Mouse (Mus musculus) megakaryocyte, embryonic 14.5 days (primary cell): Measurements from ENCODE around the gene Rpl6. TPM values are rescaled to one million over a fixed set of nuclear protein-coding genes. Genes with fewer than 3 reads are reported as not detected.

Experiments
- H3K27me3 ChIP-seq: replicated peaks from 2 replicates; pipeline ENCODE3; 2012; ENCODE audit warnings: inconsistent platforms
- H3K36me3 ChIP-seq: replicated peaks from 2 replicates; pipeline ENCODE3; 2012; ENCODE audit warnings: low read length, inconsistent platforms, mixed read lengths
- H3K4me1 ChIP-seq: 2 replicates; pipeline ENCODE4 v1.6.1; 2012; ENCODE audit warnings: inconsistent platforms
- H3K4me3 ChIP-seq: replicated peaks from 2 replicates; pipeline ENCODE3; 2012; ENCODE audit warnings: moderate library complexity, mild to moderate bottlenecking, inconsistent platforms
- H3K9me3 ChIP-seq: 2 replicates; pipeline ENCODE4 v1.6.1; 2012; ENCODE audit warnings: inconsistent platforms
- FLI1 ChIP-seq: IDR thresholded peaks from 2 replicates; pipeline ENCODE4 v1.6.1; 2012; ENCODE audit warnings: low read length, inconsistent platforms, mixed read lengths
- GATA1 ChIP-seq: IDR thresholded peaks from 3 replicates; pipeline ENCODE4 v1.6.1; 2012; ENCODE audit warnings: mixed read lengths, low read length, inconsistent platforms, borderline replicate concordance
- polyA plus RNA-seq: library from polyadenylated mRNA; stranded (reverse); fragments of >175 nt; gene quantifications from 2 replicates; pipeline ENCODE4 v1.2.3, GENCODE M21; 2012; ENCODE audit warnings: low replicate concordance; ENCODE audit not compliant: insufficient read depth

The Rpl6 gene
- polyA plus RNA-seq, result 95.5 and 547 TPM in 2 replicates

DNA sequence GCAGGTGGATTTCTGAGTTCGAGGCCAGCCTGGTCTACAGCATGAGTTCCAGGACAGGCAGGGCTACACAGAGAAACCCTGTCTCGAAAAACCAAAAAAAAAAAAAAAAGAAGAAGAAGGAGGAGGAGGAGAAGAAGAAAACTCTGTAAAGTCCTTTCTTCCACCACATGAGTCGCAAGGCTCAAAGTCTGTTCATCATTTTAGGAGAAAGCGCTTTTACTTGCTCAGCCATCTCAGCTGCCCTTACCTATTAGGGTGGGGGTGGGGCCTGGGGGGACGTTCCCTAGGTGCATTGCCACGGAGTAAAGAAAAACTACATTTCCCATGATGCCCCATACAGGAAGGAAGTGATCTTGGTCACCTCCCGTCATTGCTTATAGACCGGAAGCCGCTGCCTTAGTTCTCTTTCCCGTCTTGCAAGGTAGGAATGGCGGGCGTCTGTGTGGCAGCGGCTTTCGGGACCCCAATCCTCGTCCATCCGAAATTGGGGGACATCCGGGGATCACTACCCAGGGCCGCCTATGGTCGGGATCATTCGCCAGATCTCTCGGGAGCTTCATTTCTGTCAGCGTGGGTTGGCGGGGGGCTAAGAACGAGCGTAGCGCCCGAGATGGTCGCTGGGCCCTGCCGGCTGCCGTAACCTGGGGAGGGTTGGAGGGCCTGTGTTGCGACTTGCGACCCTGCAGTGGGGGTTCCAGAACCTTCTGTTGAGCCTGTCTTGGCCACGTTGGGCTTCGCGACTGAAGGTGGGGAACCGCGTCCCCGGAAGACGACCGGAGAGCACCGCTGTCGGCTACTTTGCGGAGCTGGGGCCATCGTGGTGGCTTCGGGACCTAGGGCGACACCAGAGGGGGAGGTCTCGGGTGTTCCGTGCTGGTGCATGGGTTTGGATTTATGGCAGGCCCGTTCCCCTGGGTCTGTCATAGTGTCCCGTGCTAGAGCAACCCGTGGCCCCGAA, at the start of gene Rpl6:
Gene Rpl6 (plus strand): TSS at position 350 of the 958 bp plus-strand sequence.
- peaks cover 77% of the 10 kb centered on the region for H3K4me1 ChIP-seq
- TF ChIP-seq FLI1 (peak; percentile 90), GATA1 (no peak)
- no peaks in the 10 kb centered on the region for H3K27me3 ChIP-seq
- H3K4me3 ChIP-seq, result peak within 1 kb of the TSS; percentile 97
- H3K9me3 ChIP-seq, result no peaks in the 10 kb centered on the region
- peaks cover 40% of the 10 kb centered on the region for H3K36me3 ChIP-seq

DNA sequence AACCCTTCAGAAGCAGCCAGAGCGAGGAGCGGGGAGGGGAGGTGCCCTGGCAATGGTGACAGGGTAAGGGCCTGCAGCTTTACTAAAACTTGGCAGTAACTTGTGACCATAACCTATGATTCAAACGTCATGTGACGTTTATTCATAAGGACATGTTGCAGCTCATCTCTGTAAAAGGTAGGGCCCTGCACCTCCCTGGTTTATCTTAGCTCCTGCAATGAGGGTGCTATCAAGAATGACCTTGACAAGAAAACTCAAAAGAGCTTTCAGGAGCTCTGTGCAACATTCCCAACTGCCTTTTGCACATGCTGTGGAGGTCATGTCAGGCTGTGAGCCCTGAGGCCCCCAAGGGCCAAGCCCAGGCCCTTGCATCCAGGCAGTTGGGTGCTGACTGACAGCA, 48.2 kb upstream of the Rpl6 start:
- Histone ChIP-seq H3K9me3 (no peaks in the 10 kb centered on the region), H3K4me1 (peaks cover 100% of the 10 kb centered on the region), H3K4me3 (no peak overlapping the region), H3K36me3 (peaks cover 99% of the 10 kb centered on the region), H3K27me3 (no peaks in the 10 kb centered on the region)
- TF ChIP-seq GATA1, result no peak
- no peak for TF ChIP-seq FLI1

DNA sequence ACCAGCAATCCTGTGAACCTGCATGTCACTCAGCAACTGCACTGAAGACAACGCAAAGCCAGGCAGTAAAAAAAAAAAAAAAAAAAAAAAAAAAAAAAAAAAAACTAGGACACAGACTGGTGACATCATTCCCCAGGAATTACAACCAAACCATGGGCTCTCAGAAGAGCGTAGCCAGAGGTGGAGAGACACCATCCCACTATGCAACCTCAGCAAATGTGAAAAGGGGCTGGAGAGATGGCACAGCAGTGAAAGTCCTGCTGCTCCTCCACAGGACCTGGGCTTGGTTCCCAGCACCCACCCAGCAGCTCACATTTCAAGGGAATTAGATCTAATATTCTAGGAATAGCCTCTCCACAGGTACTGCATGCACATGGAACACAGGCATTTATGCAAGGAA, 47.3 kb upstream of the Rpl6 start:
- no peaks in the 10 kb centered on the region for H3K27me3 ChIP-seq
- TF ChIP-seq GATA1 (no peak), FLI1 (no peak)
- H3K4me1 ChIP-seq, result peaks cover 99% of the 10 kb centered on the region
- H3K36me3 ChIP-seq, result peaks cover 99% of the 10 kb centered on the region
- H3K9me3 ChIP-seq, result no peaks in the 10 kb centered on the region
- H3K4me3 ChIP-seq, result no peak overlapping the region

DNA sequence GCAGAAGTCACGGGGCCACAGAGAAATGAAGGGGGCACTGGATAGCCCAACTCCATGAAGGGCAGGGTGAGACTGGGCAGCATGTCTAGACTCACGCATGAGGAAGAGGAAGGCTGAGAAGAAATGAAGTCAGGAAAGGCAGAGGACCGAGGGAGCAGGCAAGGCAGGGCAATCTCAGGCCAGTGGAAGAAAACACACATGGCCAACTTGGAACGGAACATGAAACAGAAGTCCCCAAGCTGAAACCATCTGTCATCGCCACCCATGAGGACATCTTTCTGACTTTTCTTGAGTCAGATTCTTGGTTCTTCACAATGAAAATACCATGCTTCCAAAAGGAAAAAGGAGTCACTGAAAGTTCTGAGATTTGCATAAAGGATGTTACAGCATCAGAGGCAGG, 46.8 kb upstream of the Rpl6 start:
- Histone ChIP-seq H3K9me3 (no peaks in the 10 kb centered on the region), H3K36me3 (peaks cover 99% of the 10 kb centered on the region), H3K27me3 (no peaks in the 10 kb centered on the region), H3K4me1 (peaks cover 98% of the 10 kb centered on the region), H3K4me3 (no peak overlapping the region)
- no peak for TF ChIP-seq GATA1

DNA sequence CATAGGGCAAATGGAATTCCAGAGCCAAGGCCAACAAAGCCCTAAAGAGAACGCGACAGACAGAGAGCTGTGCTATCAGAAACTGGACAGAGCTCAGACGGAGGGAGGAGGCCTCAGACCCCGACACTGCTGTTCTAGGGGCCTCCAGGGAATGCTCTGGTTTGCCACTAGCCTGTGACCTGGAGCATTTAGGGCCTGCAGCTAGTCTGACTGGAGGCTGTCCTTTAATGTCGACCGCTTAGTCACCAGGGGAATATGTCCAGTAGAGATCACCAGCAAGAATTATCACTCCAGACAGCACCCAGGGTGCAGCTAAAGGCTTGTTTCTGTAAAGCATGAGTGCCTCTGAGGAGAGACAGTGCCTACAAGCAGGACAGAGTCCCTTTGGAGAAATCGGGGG, 45.3 kb upstream of the Rpl6 start:
- no peaks in the 10 kb centered on the region for H3K27me3 ChIP-seq
- peaks cover 97% of the 10 kb centered on the region for H3K4me1 ChIP-seq
- no peak overlapping the region for H3K4me3 ChIP-seq
- peaks cover 99% of the 10 kb centered on the region for H3K36me3 ChIP-seq
- no peaks in the 10 kb centered on the region for H3K9me3 ChIP-seq
- no peak for TF ChIP-seq FLI1
- TF ChIP-seq GATA1, result no peak

DNA sequence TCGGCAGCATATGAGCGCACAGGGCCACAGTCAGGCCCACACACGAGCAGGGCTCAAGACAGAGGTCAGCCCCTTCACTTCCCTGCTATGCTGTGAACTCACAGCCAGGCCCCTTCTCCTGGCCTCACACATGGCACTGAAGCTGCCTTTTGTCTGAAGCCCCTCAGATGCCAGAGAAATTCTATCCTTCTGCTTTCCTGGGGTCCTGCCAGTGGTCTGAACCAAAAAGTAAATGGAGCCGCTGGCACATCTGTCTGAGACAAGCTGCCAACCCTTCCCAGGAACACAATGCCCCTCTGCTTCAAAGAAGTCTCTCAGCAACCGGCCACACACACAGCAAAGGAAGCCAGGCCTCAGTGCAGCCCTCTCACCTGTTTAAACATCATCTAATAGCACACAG, 42.0 kb upstream of the Rpl6 start:
- Histone ChIP-seq H3K27me3 (no peaks in the 10 kb centered on the region), H3K4me3 (no peak overlapping the region), H3K9me3 (no peaks in the 10 kb centered on the region), H3K4me1 (peaks cover 87% of the 10 kb centered on the region), H3K36me3 (peaks cover 98% of the 10 kb centered on the region)
- TF ChIP-seq FLI1 (no peak), GATA1 (no peak)

DNA sequence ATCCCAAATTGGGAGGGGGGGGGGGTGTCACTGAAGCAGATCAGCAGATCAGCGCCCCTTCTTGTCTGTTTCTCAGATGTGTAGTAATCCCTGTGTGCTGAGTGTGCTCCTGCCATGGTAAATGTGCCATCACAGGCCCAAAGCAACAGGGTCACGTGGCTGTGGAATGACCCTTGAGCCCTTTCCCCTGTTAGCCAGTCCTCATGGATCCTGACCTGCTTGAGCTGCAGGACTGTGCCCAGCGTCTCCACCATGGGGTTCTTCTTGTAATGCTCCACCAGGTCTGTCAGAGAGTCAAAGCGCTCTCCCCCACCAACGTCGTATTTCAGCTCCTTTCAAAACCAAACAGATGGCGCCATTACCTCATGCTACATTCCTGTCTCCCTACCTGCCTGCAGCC, 41.4 kb upstream of the Rpl6 start:
- peaks cover 85% of the 10 kb centered on the region for H3K4me1 ChIP-seq
- no peak overlapping the region for H3K4me3 ChIP-seq
- peaks cover 97% of the 10 kb centered on the region for H3K36me3 ChIP-seq
- H3K27me3 ChIP-seq, result no peaks in the 10 kb centered on the region
- TF ChIP-seq GATA1 (no peak), FLI1 (no peak)
- no peaks in the 10 kb centered on the region for H3K9me3 ChIP-seq

DNA sequence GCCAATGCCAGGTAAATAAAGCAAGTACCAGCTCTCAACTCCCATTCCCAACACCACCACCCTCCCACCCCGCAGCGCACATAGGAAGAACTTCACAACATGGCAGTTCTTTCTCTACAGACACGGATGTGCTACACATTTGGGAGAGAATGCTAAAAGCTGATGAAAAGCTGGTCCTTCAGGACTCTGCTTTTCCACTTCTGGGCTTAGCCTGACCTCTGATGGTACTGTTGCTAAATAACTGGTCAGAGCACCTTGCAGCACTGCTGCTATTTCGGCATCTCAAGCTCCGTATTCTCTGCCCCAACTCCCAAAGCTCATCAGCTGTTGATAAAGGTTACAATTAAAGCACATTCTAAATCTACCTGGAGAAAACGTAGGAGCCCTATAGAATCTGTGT, 37.4 kb upstream of the Rpl6 start:
- TF ChIP-seq FLI1, result no peak
- TF ChIP-seq GATA1, result no peak
- Histone ChIP-seq H3K4me1 (peaks cover 68% of the 10 kb centered on the region), H3K9me3 (no peaks in the 10 kb centered on the region), H3K27me3 (no peaks in the 10 kb centered on the region), H3K4me3 (no peak overlapping the region), H3K36me3 (peaks cover 93% of the 10 kb centered on the region)

DNA sequence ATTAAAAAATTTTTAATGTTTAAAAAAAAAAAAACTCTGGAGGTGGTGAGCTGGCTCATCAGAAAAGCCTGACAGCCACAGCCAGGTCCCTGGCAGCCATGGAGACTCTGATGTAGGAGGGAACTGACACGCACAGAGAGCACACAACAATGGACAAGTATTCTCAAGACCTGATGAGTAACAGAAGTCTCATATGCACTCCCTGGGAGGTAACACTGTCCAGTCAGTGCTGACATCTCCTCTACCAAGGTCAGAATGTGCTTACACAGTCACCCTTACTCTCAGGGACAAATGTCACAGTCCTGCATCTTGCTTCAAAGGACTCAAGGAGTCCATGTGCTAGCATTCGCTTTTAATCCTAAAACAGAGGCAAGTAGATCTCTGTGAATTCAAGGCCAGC, 34.7 kb upstream of the Rpl6 start:
- TF ChIP-seq FLI1, result no peak
- no peak for TF ChIP-seq GATA1
- Histone ChIP-seq H3K36me3 (peaks cover 93% of the 10 kb centered on the region), H3K4me1 (peaks cover 71% of the 10 kb centered on the region), H3K27me3 (no peaks in the 10 kb centered on the region), H3K4me3 (no peak overlapping the region), H3K9me3 (no peaks in the 10 kb centered on the region)

DNA sequence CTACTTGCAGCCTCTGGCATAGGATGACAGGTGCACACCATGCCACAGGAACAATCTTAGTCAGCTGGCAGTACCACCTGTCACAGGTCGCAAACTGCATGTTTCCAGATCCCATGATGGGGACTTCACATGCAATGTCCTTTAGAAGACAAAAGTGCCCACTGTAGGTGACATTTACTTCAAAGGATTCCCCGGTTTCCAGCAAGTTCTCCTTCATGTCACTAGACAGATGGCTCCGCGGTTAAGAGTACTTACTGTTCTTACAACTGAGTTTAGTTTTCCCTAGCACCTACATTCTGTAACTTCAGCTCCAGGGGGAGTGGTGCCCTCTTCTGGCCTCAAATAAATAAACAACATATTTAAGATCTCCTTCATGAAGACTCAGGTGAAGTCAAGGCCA, 31.4 kb upstream of the Rpl6 start:
- peak overlapping the region; percentile 51 for H3K4me3 ChIP-seq
- no peaks in the 10 kb centered on the region for H3K27me3 ChIP-seq
- peaks cover 90% of the 10 kb centered on the region for H3K36me3 ChIP-seq
- H3K4me1 ChIP-seq, result peaks cover 81% of the 10 kb centered on the region
- H3K9me3 ChIP-seq, result no peaks in the 10 kb centered on the region
- TF ChIP-seq GATA1 (no peak), FLI1 (no peak)
